Mouse (Mus musculus) stomach, adult 2 months (tissue): Measurements from ENCODE around the gene Rbl2. TPM values are rescaled to one million over a fixed set of nuclear protein-coding genes. Genes with fewer than 3 reads are reported as not detected.

Experiments
- polyA plus RNA-seq: library from polyadenylated mRNA; depleted of rRNA; stranded (reverse); fragments of >200 nt; gene quantifications from 2 replicates; pipeline ENCODE4 v1.2.3, GENCODE M21; 2012; rRNA removed

Rbl2 gene
- polyA plus RNA-seq, result 3.5 and 3.6 TPM in 2 replicates

DNA sequence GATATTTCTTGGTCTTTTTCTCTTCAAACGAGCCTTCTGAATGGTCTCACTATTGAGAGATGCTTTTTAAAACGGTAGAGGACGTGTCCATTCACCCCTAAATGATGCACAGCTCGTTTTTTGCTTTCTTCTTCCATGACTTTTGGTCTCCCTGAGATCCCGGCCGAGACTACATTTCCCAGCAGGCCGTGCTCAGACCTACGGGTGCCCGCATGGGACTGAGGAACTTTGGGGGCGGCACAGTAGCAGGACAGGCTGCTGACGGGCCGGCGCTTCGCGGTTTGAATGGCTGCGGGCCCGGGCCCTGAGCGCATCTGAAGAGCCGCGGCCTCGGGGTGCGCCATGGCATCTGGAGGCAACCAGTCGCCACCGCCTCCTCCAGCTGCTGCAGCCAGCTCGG, at the start of gene Rbl2:
TSS of gene Rbl2 (plus strand) at position 224 of the 400 bp plus-strand sequence.

Other genes with a start within 250 kb of the Rbl2 start
- 607 and 992 TPM in 2 replicates for gene Chd9, start 241.7 kb upstream of the Rbl2 start, polyA plus RNA-seq
- gene Aktip, start 129.9 kb downstream of the Rbl2 start, polyA plus RNA-seq, result 10.3 and 13.1 TPM in 2 replicates
- gene Rpgrip1l, start 243.2 kb downstream of the Rbl2 start, polyA plus RNA-seq, result 0.12 and 0.15 TPM in 2 replicates
- 6.7 and 6.9 TPM in 2 replicates for gene Fto, start 243.5 kb downstream of the Rbl2 start, polyA plus RNA-seq